In genomic region chr9:83691332-83692198, GRCm38 (mm10) we compare ENCODE assay signal across 8 mouse cellular contexts.
DNase-seq lines count a peak whose midpoint lies in the region; ATAC-seq and TF ChIP-seq lines count a peak whose summit lies in the region.

No protein-coding gene starts in this region.

- no peak overlapping the region for H3K9ac ChIP-seq in ES-E14 (ENCODE audit: insufficient read depth, low read depth, low read length, poor library complexity, severe bottlenecking)
- no peak overlapping the region for H3K9ac ChIP-seq in liver, embryonic 15.5 days
- H3K9ac ChIP-seq in neural tube, embryonic 13.5 days: no peak overlapping the region

- 0 out of 4 replicates have a peak, but pooled peaks cover 0 to under 1% of the 10 kb centered on the region in 2 experiments for H3K4me1 ChIP-seq in ES-E14 (ENCODE audit: control insufficient read depth in 2 of 2, insufficient read depth in 2 of 2, low read length in 2 of 2, poor library complexity in 1 of 2)
- peaks cover 16% of the 10 kb centered on the region for H3K4me1 ChIP-seq in forebrain, embryonic 10.5 days
- no peaks in the 10 kb centered on the region for H3K4me1 ChIP-seq in liver, embryonic 15.5 days (replicated peaks)
- peaks cover 13% of the 10 kb centered on the region for H3K4me1 ChIP-seq in neural tube, embryonic 13.5 days (replicated peaks)

- ATAC-seq in liver, embryonic 15.5 days (ENCODE audit: insufficient read depth): no peak
- peak; percentile 87 for ATAC-seq in neural tube, embryonic 13.5 days (ENCODE audit: low read depth)

- intact Hi-C loops in heart, postnatal 14 days (cut with DNase I): loop anchor here (2.0 to 5.0 kb wide), 3 partner anchors 39 to 204 kb away; no protein-coding TSS in a partner anchor

- DNase-seq in ES-E14 (ENCODE audit: low read depth, low spot score): peak; percentile 59
- DNase-seq in c-Kit-positive CD71-positive TER-119-negative erythroid progenitor cells, embryonic 14.5 days (ENCODE audit: low read depth): peak; percentile 50
- DNase-seq in forebrain, embryonic 10.5 days (ENCODE audit: extremely low spot score, low spot score): peak; percentile 58
- peak; percentile 67 to 74 for DNase-seq in heart, postnatal 14 days
- DNase-seq in large intestine, adult 2 months (ENCODE audit: low read depth, low spot score): peak; percentile 36
- DNase-seq in testis, postnatal 14 days (ENCODE audit: low spot score): peak; percentile 35

- no peaks in the 10 kb centered on the region for H3K36me3 ChIP-seq in ES-E14 (ENCODE audit: control insufficient read depth, insufficient read depth, low read length, poor library complexity, severe bottlenecking)
- H3K36me3 ChIP-seq in forebrain, embryonic 10.5 days (replicated peaks): no peaks in the 10 kb centered on the region
- no peaks in the 10 kb centered on the region for H3K36me3 ChIP-seq in liver, embryonic 15.5 days (replicated peaks)
- no peaks in the 10 kb centered on the region for H3K36me3 ChIP-seq in neural tube, embryonic 13.5 days

- peaks cover 26% of the 10 kb centered on the region for H3K27me3 ChIP-seq in forebrain, embryonic 10.5 days (ENCODE audit: poor library complexity, severe bottlenecking)
- peaks cover 4% of the 10 kb centered on the region; the same call in 1 of the 2 replicates for H3K27me3 ChIP-seq in liver, embryonic 15.5 days
- H3K27me3 ChIP-seq in neural tube, embryonic 13.5 days: no peaks in the 10 kb centered on the region

- WGBS in forebrain, embryonic 10.5 days: 22% methylated on average over 24 of the region's 24 CpGs
- WGBS in large intestine, adult 2 months: 16% methylated on average over 24 of the region's 24 CpGs
- 15% methylated on average over 24 of the region's 24 CpGs for WGBS in liver, embryonic 15.5 days (ENCODE audit: insufficient replicate concordance)
- 21% methylated on average over 24 of the region's 24 CpGs for WGBS in neural tube, embryonic 13.5 days

- in situ Hi-C loops in ES-E14 (cut with MboI; ENCODE audit: low sequenced_read_pairs in 2 of 2, unreplicated experiment in 2 of 2): no loop called here

- H3K27ac ChIP-seq in ES-E14 (ENCODE audit: insufficient read depth, low read depth, low read length, poor library complexity, severe bottlenecking): no peak overlapping the region
- peak overlapping the region; percentile 83 for H3K27ac ChIP-seq in forebrain, embryonic 10.5 days
- H3K27ac ChIP-seq in liver, embryonic 15.5 days (replicated peaks): no peak overlapping the region
- no peak overlapping the region for H3K27ac ChIP-seq in neural tube, embryonic 13.5 days (replicated peaks)

- H3K4me2 ChIP-seq in liver, embryonic 15.5 days: peak overlapping the region; percentile 38
- peak overlapping the region; percentile 48 for H3K4me2 ChIP-seq in neural tube, embryonic 13.5 days

- no peaks in the 10 kb centered on the region for H3K9me3 ChIP-seq in ES-E14 (ENCODE audit: control insufficient read depth, insufficient read depth, low read depth, low read length)
- no peaks in the 10 kb centered on the region for H3K9me3 ChIP-seq in forebrain, embryonic 10.5 days
- no peaks in the 10 kb centered on the region for H3K9me3 ChIP-seq in liver, embryonic 15.5 days (replicated peaks)
- no peaks in the 10 kb centered on the region for H3K9me3 ChIP-seq in neural tube, embryonic 13.5 days

- H3K4me3 ChIP-seq in ES-E14 (ENCODE audit: insufficient read depth in 1 of 2, low read depth in 1 of 2, low read length in 2 of 2, poor library complexity in 1 of 2, severe bottlenecking in 1 of 2): peak overlapping the region in 1 of 2 experiments; percentile 58; a peak in 2 of 4 replicates
- H3K4me3 ChIP-seq in forebrain, embryonic 10.5 days: peak overlapping the region; percentile 44
- 0 out of 2 replicates have a peak overlapping the region, but pooled peaks have one; percentile 8 for H3K4me3 ChIP-seq in liver, embryonic 15.5 days (replicated peaks)
- H3K4me3 ChIP-seq in neural tube, embryonic 13.5 days: peak overlapping the region; percentile 30

TF ChIP-seq in ES-E14, 5 proteins besides CTCF, POLR2A, EP300 and RAD21:
- TF ChIP-seq HCFC1 (IDR thresholded peaks at IDR 0.05; ENCODE audit: borderline replicate concordance, insufficient read depth, low read length) (no peak), ZNF384 (IDR thresholded peaks at IDR 0.05; ENCODE audit: low read depth, low read length) (peak; percentile 73), CHD2 (IDR thresholded peaks at IDR 0.05; ENCODE audit: low read depth, low read length) (no peak), MAFK (IDR thresholded peaks at IDR 0.05; ENCODE audit: insufficient read depth, low read depth, low read length) (0 out of 2 replicates have a peak, but pooled peaks have one; percentile 9)
